Mouse (Mus musculus) ovary, adult 18-20 months (tissue): Measurements from ENCODE around the gene Col8a1.

Experiments
- DNase-seq: peaks from one replicate; pipeline ENCODE4 v3.0.0; 2022; ENCODE audit warnings: low spot score, mixed read lengths

Gene Col8a1

GRCm38 (mm10) chr16:57754526-57755125 lies at the start of gene Col8a1:
Col8a1 (minus strand) TSS chr16:57754737.
- no peak for DNase-seq

- no peak for DNase-seq
Observed at GRCm38 (mm10) chr16:57801886-57802285, 47.3 kb upstream of the Col8a1 start.

GRCm38 (mm10) chr16:57796321-57796720 lies 41.8 kb upstream of the Col8a1 start:
- no peak for DNase-seq

- no peak for DNase-seq
Observed at GRCm38 (mm10) chr16:57779011-57779410, 24.5 kb upstream of the Col8a1 start.

- DNase-seq, result no peak
Observed at GRCm38 (mm10) chr16:57765615-57766014, 11.1 kb upstream of the Col8a1 start.

- DNase-seq, result no peak
Observed at GRCm38 (mm10) chr16:57759862-57760261, 5.3 kb upstream of the Col8a1 start.

- DNase-seq, result no peak
Observed at GRCm38 (mm10) chr16:57755708-57756107, 1.2 kb upstream of the Col8a1 start.

GRCm38 (mm10) chr16:57755241-57755640 lies 704 bp upstream of the Col8a1 start:
- no peak for DNase-seq

GRCm38 (mm10) chr16:57753539-57754280 lies 827 bp downstream of the Col8a1 start:
- no peak for DNase-seq

- DNase-seq, result no peak
Observed at GRCm38 (mm10) chr16:57750549-57750948, 4.0 kb downstream of the Col8a1 start.

GRCm38 (mm10) chr16:57748093-57748492 lies 6.4 kb downstream of the Col8a1 start:
- no peak for DNase-seq

- DNase-seq, result no peak
Observed at GRCm38 (mm10) chr16:57747357-57748056, 7.0 kb downstream of the Col8a1 start.

GRCm38 (mm10) chr16:57740169-57740568 lies 14.4 kb downstream of the Col8a1 start:
- DNase-seq, result no peak

GRCm38 (mm10) chr16:57734942-57735341 lies 19.6 kb downstream of the Col8a1 start:
- DNase-seq, result no peak

- DNase-seq, result no peak
Observed at GRCm38 (mm10) chr16:57733545-57733944, 21.0 kb downstream of the Col8a1 start.

- DNase-seq, result no peak
Observed at GRCm38 (mm10) chr16:57733139-57733538, 21.4 kb downstream of the Col8a1 start.

GRCm38 (mm10) chr16:57724978-57725377 lies 29.6 kb downstream of the Col8a1 start:
- DNase-seq, result no peak

GRCm38 (mm10) chr16:57718982-57719381 lies 35.6 kb downstream of the Col8a1 start:
- no peak for DNase-seq

GRCm38 (mm10) chr16:57698733-57699132 lies 55.8 kb downstream of the Col8a1 start:
- DNase-seq, result no peak

GRCm38 (mm10) chr16:57694694-57695093 lies 59.8 kb downstream of the Col8a1 start:
- DNase-seq, result no peak

- DNase-seq, result no peak
Observed at GRCm38 (mm10) chr16:57693906-57694522, 60.5 kb downstream of the Col8a1 start.

- no peak for DNase-seq
Observed at GRCm38 (mm10) chr16:57685790-57686399, 68.6 kb downstream of the Col8a1 start.
